Mouse (Mus musculus) thymus, adult 2 months (tissue): ENCODE measurements around the gene Foxs1. TPM values are rescaled to one million over a fixed set of nuclear protein-coding genes. Genes with fewer than 3 reads are reported as not detected.

Experiments used
- DNase-seq: peaks from one replicate; pipeline ENCODE4 v3.0.0; 2021
- H3K27ac ChIP-seq: fragments of 200-500 bp; 2 replicates; pipeline ENCODE4 v1.5.1; 2012; ENCODE audit warnings: low read length, control low read depth; ENCODE audit not compliant: control insufficient read depth, insufficient read depth
- H3K27me3 ChIP-seq: fragments of 200-500 bp; 2 replicates; pipeline ENCODE4 v1.6.1; 2012; ENCODE audit warnings: mild to moderate bottlenecking, low read length, moderate library complexity, mixed read lengths; ENCODE audit not compliant: control insufficient read depth, insufficient read depth
- H3K36me3 ChIP-seq: fragments of 200-500 bp; 2 replicates; pipeline ENCODE4 v1.6.1; 2012; ENCODE audit warnings: mild to moderate bottlenecking, low read length, moderate library complexity; ENCODE audit not compliant: control insufficient read depth, insufficient read depth
- H3K4me1 ChIP-seq: fragments of 200-500 bp; replicated peaks from 2 replicates; pipeline ENCODE4 v1.6.1; 2012; ENCODE audit warnings: low read length; ENCODE audit not compliant: control insufficient read depth, insufficient read depth
- H3K4me3 ChIP-seq: fragments of 200-500 bp; 2 replicates; pipeline ENCODE4 v1.5.1; 2012; ENCODE audit warnings: mild to moderate bottlenecking, low read length, control low read depth, moderate library complexity; ENCODE audit not compliant: control insufficient read depth, insufficient read depth
- CTCF ChIP-seq: fragments of 200-500 bp; IDR thresholded peaks from 2 replicates; pipeline ENCODE4 v1.5.1; 2012; ENCODE audit warnings: mild to moderate bottlenecking, control low read depth, low read length, moderate library complexity, borderline replicate concordance; ENCODE audit not compliant: control insufficient read depth, poor library complexity, insufficient read depth; ENCODE audit errors: extremely low read depth
- POLR2A ChIP-seq: fragments of 200-500 bp; IDR thresholded peaks from 2 replicates; pipeline ENCODE4 v1.6.1; 2012; ENCODE audit warnings: mild to moderate bottlenecking, low read length, control low read depth, moderate library complexity; ENCODE audit not compliant: control insufficient read depth, poor library complexity, insufficient read depth; ENCODE audit errors: extremely low read depth
- WGBS: fragments of 180-500 bp; shearing (Covaris S2); methylation state at CpG from one replicate; pipeline ENCODE4 v1.1.7; 2018; 5-methylcytosine and 5-hydroxymethylcytosine counted together
- polyA plus RNA-seq: library from polyadenylated mRNA; depleted of rRNA; stranded (reverse); fragments of >200 nt; gene quantifications from 2 replicates; pipeline ENCODE4 v1.2.3, GENCODE M21; 2012

The Foxs1 gene
- polyA plus RNA-seq, 1 experiment: 8.6 TPM

DNA sequence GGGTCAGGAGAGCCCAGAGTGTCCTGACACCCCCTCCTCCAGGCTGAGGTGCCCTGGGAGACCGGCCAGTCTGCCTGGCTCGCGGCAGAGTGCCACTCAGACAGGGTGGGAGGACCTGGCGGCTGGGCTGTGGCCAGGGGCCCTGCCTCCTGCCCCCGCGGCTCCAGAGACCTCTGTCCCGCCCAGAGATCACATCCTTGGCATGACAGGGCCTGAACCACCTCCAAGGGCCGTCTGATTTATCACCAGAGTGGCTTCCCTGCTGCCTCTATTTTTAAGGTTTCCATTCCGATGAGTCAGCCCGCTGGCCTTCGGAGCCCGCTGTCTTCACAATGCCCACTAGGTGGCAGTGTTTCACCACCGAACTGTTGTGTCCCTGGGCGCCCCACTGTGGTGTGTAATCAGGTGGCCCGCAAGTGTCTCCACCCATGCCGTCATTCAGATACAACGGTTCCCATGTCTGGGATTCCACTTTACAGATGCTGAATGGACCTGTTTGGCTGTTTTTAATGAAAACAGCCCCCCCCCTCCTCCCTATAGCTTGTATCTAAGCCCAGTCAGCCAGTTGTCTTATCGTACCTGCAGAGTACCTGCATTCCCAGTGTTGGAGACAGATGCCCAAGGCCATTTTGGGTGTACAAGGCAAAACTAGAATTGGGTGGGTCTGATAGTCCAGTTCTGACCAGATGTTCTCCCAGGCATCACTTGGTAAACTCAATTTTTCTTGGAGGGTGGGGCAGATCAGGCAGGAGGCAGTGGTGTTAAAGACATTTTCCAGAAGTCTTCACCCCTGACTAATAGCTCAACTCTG is 18.5 kb downstream of the Foxs1 start:
- Histone ChIP-seq H3K27me3 (no peaks in the 10 kb centered on the region; the same call in 1 of the 2 replicates), H3K36me3 (no peaks in the 10 kb centered on the region)

DNA sequence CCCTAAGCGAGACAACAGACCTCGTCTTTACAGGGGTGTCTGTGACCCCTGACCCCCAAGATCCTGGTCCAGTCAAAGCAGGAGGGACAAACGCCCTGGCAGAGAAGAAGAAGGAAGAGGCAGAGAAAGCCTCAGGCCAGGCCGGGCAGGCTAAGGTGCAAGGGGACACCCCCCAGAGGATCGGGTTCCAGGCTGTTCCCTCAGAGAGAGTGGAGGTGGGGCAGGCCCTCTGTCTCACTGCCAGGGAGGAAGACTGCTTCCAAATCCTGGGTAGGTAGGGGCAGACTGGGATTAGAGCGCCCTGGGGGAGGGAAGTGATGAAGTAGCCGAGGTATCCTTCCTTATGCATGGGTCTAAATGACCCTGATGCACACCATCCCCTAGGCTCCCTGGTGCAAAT is 19.5 kb downstream of the Foxs1 start:
- Histone ChIP-seq H3K36me3 (no peaks in the 10 kb centered on the region), H3K27me3 (no peaks in the 10 kb centered on the region; the same call in 1 of the 2 replicates), H3K27ac (no peak overlapping the region), H3K4me3 (no peak overlapping the region), H3K4me1 (no peaks in the 10 kb centered on the region)
- DNase-seq: no peak
- TF ChIP-seq CTCF (no peak), POLR2A (no peak)
- WGBS: 73% methylated on average over 7 of the region's 7 CpGs

More for the DNA sequence above, 18.5 kb downstream of the Foxs1 start:
- Histone ChIP-seq H3K4me3 (no peak overlapping the region), H3K4me1 (no peaks in the 10 kb centered on the region), H3K27ac (no peak overlapping the region)
- TF ChIP-seq CTCF (peak; percentile 87), POLR2A (no peak)
- 6% methylated on average over 18 of the region's 18 CpGs for WGBS
- DNase-seq: peak; percentile 77

DNA sequence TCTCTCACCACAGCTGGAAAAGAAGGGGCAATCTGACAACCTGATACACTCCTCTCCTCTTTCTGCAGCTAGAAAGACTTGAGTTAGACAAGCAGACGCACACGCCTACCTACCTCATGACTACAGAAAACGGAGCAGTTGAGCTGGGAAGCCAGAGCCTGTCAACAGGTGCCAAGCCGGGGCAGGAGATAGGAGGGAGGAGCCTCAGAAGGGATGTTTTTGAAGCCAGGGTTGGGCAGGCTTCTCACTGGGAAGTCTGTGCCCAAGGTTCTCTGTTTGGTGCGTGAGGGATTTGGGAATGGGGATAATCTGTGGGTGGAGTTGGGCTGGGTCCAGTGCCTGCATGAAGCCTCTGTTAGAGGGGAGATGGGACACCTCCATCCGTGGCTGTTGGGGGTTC is 21.6 kb downstream of the Foxs1 start:
- Histone ChIP-seq H3K27me3 (no peaks in the 10 kb centered on the region; the same call in 1 of the 2 replicates), H3K4me1 (peaks cover 14% of the 10 kb centered on the region), H3K27ac (no peak overlapping the region), H3K4me3 (no peak overlapping the region), H3K36me3 (no peaks in the 10 kb centered on the region)
- DNase-seq: no peak
- 47% methylated on average over 6 of the region's 6 CpGs for WGBS
- TF ChIP-seq CTCF: no peak
- TF ChIP-seq POLR2A: no peak

DNA sequence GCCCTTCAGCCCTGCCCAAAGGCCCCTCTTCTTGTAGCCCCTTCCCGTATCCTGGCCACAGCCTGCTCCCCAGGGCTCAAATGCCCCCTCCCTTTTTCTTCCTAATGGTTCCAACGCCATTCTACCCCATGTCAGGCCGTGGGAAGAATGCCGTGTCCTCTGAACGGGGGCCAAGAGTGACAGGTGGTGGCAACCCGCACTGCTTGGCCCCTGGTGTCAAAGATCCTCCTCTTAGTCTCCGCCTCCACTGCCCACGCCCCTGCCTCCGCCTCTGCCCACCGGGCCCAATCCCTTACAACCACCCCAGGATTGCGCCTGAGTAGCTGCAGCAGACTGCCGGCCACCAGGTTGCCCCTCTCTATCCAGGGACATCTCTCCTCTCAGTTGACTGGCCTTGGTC is 22.0 kb downstream of the Foxs1 start, which contains the start of gene Mylk2:
TSS of gene Mylk2 (plus strand) at position 322 of the 400 bp plus-strand sequence.
- H3K27me3 ChIP-seq: no peaks in the 10 kb centered on the region; the same call in 1 of the 2 replicates
- no peak within 1 kb of the TSS for H3K4me3 ChIP-seq
- 36% methylated on average over 12 of the region's 12 CpGs for WGBS

DNA sequence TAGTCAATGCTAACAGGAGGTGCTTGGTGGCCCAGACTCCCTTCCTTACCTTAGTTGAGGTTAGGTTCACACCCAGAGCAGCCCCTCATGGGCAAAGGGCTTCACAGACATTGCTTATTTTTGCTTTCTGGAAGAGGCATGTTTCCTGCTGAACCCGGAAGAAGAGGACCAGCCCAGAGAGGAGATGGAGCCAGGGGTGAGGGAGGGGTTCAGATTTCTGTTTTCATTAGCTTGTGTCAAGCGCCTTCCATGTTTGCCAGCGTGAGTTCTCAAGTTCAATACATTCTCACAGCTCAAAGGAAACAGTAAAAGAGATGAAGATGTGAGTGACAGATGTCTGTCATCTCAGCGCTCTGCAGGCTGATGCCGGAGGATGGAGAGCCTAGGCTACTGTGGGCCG is 23.2 kb downstream of the Foxs1 start:
- Histone ChIP-seq H3K4me1 (peaks cover 24% of the 10 kb centered on the region), H3K36me3 (no peaks in the 10 kb centered on the region), H3K4me3 (no peak overlapping the region), H3K27me3 (no peaks in the 10 kb centered on the region; the same call in 1 of the 2 replicates), H3K27ac (no peak overlapping the region)
- WGBS: 91% methylated on average over 6 of the region's 6 CpGs
- TF ChIP-seq POLR2A: no peak
- TF ChIP-seq CTCF: no peak
- no peak for DNase-seq

More for the DNA sequence above, 22.0 kb downstream of the Foxs1 start, which contains the start of gene Mylk2:
- Histone ChIP-seq H3K4me1 (peaks cover 18% of the 10 kb centered on the region), H3K36me3 (no peaks in the 10 kb centered on the region), H3K27ac (no peak within 1 kb of the TSS)
- TF ChIP-seq POLR2A: no peak
- TF ChIP-seq CTCF: no peak
- no peak for DNase-seq

DNA sequence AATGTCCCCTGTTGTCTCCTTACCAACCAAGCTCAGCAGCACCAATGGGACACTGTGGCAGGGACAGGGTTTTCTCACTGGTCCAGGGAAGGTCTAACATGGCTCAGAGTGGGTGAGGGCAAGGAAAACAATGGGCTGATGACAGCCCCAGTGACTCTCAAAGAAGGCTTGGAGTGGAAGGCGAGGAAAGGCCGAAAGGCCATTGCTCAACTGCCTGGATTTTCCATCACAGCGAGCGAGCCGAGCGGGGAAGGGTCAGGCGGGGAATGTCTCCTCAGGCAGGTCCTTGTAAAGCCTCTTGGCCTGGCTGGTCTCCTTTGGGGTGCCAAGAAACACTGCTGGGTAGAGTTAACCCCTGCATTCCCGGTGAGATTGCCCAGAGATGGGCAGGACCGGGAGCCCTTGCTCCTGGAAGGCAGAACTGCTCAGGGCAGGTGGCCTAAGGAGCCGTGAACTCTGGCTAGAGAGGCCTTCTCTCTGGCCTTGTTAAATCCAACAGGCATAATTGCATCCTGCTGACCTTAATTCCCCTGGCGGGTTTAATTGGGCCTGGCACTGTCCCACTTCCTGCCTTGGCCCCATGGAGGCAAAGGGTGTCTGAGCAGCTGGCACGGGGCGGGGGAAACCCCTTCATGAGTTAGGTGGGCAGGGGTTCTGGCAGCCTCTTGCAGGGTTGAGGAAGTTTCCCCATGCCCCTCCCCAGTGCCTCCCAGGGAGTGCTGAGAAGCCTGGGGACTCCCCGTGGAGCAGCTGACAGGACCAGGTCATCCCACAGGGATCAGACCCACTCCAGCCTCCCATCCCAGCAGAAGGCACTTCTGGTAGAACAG is 25.7 kb downstream of the Foxs1 start:
- H3K27ac ChIP-seq: no peak overlapping the region
- DNase-seq: no peak
- no peaks in the 10 kb centered on the region for H3K36me3 ChIP-seq
- H3K4me1 ChIP-seq: peaks cover 38% of the 10 kb centered on the region
- H3K27me3 ChIP-seq: no peaks in the 10 kb centered on the region
- 62% methylated on average over 14 of the region's 14 CpGs for WGBS
- H3K4me3 ChIP-seq: no peak overlapping the region
- no peak for TF ChIP-seq POLR2A
- TF ChIP-seq CTCF: no peak
